Mouse (Mus musculus): ENCODE data around the gene Snx9. TPM values are rescaled to one million over a fixed set of nuclear protein-coding genes. Genes with fewer than 3 reads are reported as not detected.

Gene Snx9
- total RNA-seq, 2 experiments from 2014 or later, result 45.3 TPM

DNA sequence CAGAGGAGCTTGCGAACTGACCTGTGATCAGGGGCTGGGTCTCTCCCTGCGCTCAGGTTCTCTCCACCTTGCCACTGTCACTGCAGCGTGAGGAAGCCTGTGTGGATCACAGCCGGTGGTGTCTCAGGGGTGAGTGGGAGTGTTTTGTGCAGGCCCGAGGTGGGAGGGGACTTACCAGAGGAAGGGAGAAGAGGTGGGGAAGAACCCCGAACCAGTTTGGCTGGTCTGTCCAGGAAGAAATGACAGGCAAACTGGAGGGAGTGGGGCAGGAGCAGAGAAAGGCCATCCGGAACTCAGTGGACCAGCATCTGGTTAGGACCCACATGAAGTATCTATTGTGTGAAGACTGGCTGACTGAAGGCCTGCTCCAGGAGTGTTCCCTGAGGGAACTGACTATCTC lies 118.0 kb downstream of the Snx9 start:
- DNase-seq (ENCODE audit: low spot score in 2 of 2), result no peak

DNA sequence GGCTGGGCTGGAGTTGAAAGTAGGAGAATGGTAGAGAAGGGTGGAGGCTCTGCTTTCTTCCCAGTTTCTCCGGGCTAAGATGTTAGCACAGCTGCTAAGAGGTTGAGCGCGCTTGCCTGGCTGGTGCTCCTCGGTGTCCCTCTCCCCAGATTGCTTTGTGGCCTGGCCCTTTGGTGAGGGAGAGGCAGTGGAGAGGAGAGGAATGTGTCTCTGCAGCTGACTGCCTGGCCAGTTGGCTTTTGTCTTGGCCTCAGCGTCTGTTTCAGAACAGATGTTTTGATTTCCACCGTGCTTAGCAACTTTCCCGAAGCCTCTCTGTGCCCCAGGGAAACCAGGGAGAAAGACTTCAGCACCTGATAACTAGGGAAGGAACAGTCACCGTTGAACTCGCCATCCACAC lies 118.7 kb downstream of the Snx9 start:
- DNase-seq (ENCODE audit: low spot score in 2 of 2), result no peak

DNA sequence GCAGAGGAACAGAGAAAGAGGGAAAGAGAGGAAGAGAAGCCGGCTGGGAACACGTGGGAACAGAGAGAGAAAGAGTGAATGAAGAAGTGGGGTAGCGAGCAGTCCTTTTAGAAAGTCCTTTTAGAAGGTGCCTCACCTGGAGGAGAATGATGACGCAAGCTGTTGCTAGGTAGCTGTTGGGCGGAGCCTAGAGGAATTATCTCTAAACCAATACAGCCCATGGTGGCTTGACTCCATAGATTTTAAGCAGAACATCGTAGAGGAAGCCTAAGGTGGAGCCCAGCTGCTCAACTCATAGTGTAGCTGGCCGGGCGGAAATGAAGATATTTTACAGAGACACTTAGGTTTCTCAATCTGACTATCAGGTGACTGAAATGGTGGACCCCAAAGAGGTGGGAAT lies 122.6 kb downstream of the Snx9 start:
- no peak for DNase-seq (ENCODE audit: low spot score in 2 of 2)

DNA sequence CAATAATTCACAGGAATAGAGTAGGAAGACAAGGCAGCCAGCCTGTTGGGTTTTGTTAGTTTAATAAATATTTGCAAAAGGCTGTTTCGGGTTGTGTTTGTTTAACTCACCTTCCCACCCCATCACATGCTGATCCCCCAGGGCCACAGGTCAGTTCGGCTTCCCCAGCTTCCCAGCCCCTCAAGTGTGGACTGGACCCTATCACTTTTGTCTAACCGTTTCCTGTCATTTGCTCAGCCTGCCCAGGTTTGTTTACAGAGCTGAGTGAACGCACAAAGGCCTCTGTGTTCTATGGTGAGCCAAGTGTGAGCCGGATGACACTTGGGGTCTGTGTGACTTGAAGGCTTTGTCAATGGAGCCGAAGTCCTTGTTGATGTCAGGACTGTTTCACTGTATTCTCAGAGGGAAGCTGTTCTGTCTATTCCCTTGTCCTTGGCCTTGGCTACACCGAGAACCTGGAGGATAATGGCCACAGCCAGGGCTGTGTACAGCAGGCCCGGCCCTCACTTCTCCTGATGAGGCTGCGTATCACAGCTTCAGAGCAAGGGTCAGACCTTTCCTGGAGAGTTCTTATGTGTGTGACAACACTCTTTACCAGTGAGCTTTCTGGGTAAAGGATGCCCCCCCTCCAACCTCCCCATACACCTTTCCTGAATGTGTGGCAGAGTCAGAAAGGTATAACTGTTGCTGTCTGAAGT lies 124.1 kb downstream of the Snx9 start:
- no peak for DNase-seq (ENCODE audit: low spot score in 2 of 2)

DNA sequence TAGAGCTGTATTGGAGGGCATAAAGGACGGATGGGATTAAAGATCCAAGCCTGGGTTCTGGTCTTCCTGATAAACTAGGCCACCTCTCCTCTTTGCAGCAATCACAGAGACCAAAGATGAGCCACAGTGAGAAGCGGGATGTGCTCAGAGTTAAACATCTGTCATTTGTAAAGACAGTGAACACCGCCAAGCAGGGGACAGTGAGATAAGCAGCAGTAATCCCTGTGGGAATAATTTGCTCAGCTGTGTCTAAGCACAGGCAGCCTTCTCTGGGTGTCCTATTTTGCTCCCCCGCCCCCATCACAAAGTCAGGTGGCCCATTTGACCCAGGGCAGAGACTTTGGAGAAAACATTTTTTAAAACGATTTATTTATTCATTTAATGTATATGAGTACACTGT lies 125.6 kb downstream of the Snx9 start:
- DNase-seq (ENCODE audit: low spot score in 2 of 2), result no peak

DNA sequence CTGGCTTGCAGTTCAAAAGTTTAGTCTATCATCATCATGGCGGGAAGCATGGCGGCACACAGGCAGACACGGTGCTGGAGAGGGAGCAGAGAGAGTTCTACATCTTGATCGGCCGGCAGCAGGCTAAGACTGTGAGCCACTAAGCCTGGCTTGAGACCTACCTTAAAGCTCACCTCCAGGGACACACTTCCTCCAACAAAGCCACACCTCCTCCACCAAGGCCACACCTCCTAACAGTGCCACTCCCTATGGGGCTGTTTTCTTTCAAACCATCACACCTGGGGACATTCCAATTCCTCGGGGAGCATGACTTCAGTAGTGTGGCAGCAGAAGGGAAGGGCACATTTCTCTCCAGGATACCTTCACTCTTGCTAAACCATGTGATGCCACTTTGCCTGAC lies 127.4 kb downstream of the Snx9 start:
- DNase-seq (ENCODE audit: low spot score in 2 of 2), result no peak

DNA sequence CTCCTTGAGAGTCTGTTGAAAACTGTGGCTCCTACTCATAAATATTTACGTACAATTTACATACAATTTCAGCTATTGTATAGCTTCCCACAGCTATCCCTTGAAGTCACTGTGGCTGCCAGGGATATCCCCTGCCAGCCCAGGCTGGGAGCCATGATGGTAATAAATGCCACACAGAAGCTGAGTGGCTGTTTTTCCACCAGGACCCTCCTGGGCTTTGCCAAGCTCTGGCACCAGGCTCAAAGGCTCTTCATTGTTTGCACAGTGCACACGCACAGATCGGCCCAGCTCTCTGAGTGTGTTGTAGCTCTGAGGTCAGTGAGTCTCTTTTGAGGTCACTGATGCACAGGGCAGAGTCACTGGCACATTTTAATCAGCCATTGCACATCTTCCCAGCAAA lies 128.1 kb downstream of the Snx9 start:
- no peak for DNase-seq (ENCODE audit: low spot score in 2 of 2)

DNA sequence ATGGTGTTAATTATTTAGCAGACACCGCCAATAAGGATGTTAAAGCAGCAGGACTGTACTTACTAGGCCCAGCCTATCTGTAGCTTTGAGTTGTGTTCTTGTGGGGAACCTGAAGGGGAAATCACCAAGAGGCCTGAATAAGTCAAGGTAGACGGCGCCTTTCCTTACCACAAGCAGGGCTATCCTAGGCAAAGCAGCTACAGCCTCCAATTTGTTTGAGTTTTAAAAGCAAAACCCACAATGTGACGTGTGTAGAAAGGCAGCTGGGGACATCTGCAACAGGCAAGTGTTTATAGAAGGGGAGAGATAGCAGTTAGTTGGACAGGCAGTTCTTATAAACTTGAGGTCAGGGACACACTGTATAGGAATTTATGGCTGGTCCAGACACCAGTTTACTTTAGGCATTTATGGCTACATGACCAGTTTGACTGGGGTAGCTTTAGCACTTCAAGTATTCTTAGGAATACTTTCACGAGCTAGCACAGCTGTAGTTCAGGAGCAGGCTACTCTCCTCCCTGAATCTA lies 129.2 kb downstream of the Snx9 start:
- no peak for DNase-seq (ENCODE audit: low spot score in 2 of 2)

DNA sequence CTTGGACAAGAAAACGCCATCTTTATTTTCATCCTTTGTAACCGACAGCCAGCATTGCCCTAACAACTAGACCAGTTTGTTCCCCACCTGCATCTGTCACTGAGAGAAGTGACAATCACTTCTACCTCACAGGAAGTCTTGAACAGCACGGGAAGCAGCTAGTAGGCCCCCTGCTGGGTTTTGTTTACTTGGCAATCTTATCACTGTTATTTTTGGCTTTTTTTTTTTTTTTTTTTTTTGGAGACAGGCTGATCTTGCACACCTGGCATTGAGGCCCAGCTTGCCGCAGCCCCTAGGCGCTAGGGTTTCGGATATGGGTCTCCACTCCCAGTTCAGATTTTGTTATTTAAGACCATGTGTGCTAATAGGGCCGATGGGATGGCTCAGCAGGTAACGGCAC lies 132.4 kb downstream of the Snx9 start:
- no peak for DNase-seq (ENCODE audit: low spot score in 2 of 2)

DNA sequence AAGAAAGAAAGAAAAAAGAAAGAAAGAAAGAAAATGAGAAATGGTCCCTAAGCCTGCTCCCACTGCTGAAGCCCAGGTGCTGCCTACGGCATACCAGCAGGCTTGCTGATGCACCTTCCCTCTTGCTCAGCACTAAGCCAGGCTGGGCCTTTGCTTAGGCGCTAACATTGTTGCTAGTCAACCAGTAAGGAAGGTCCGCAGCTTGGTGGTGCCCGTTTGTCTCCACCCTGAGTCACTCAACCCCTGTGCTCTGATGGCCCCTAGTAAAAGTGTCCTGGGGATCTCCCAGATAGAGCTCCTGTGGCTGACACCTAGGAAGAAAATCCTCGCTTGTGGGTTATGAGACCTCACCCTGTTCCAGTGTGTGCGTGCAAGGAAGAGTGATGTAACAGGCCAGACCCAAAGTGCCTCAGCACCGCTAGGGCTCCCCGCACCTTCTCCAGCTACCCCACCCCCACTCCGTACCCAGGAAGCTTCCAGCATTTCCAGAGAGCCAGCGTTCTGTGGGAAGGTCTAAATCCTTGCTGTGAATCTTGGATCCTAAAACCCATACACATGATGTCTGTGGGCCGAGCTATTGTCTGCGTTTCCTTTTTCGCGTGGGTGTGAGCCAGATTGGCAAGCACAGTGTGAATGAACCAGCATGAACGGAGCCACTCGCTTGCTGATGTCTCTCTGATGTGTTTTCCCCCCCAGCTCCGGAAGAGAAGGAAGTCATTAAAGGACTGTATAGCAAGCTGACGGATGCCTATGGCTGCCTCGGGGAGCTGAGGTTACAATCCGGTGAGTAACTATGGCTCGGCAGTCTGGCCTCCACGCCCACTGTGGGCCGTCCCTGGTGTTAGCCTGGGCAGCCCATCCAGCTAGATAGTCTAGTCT lies 134.2 kb downstream of the Snx9 start:
- no peak for DNase-seq (ENCODE audit: low spot score in 2 of 2)

DNA sequence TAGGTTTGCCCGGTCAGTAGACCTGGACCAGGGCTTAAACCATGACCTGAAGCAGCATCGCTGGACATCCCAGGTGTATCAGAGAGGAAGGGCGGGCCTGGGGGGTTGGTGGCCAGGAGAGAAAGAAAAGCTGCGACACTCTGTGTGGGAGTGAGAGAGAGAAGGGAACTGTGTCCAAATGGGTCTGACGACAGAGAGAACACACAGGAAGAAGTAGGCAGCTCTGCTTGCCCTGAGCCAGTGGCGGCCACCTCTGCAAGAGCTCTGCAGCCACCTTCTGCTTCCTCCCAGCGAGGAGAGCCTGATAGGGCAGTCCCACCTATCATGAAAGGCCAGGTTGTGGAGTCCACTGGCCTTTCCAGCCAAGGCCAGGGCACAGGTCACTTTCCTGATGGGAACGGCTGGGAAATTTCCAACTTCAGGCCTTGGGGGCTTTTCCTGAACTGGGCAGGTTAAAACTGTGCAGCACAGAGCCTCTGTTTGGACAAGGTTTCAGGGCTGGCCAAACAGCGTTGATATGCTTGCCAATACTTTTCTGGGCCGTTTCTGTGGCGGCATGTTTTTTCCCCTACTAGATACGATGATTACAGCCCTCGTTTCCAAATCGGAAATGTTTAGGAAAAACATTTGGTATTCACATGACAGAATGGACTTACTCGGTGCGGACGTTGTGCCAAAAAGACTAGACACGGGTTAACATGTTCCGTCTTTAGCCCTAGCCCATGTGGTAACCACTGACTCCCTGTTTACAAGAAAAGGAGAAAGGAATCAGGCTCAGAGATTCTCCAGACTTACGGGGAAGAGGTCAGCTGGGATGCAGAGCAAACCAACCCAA lies 135.3 kb downstream of the Snx9 start:
- no peak for DNase-seq (ENCODE audit: low spot score in 2 of 2)

DNA sequence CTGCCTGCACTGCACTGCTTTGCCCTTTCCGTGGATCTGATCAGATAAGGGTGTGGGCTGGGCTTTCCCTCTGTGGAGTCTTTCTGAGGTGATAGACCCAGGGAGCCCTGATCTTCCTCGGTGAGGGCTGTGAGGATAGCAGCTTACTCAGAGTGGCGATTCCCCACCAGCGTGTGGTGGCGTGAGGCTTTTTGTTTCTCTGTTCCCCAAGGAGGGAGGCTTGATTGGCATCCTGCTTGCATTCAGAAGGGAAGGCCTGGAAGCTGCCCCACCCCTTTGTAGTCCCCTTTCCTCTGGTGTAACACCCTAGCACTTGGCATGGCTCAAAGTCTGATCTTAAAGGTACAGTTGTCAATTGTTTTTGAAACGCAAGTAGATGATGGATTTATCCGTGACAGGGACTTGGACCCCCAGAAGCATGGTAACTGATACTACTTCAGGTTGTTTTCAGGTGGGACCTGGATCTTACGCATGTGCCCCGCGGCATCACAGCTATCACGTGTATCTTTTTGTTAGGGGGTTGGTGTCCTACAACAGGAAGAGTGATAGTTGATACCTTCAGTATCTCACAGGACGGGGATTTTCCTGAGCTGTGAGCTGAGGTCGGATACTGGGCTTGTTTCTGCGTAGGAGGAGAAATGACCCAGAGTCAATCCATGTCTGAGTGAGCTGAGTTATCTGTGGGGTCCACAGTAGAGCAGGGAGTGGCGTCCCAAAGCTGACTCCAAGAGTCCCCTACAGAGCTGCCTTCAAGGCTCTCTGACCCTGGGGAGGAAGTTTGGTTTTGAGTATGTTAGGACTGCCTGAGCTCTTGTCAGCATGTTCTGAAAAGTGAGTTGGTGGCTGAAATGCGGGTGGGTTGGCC lies 136.2 kb downstream of the Snx9 start:
- no peak for DNase-seq (ENCODE audit: low spot score in 2 of 2)

DNA sequence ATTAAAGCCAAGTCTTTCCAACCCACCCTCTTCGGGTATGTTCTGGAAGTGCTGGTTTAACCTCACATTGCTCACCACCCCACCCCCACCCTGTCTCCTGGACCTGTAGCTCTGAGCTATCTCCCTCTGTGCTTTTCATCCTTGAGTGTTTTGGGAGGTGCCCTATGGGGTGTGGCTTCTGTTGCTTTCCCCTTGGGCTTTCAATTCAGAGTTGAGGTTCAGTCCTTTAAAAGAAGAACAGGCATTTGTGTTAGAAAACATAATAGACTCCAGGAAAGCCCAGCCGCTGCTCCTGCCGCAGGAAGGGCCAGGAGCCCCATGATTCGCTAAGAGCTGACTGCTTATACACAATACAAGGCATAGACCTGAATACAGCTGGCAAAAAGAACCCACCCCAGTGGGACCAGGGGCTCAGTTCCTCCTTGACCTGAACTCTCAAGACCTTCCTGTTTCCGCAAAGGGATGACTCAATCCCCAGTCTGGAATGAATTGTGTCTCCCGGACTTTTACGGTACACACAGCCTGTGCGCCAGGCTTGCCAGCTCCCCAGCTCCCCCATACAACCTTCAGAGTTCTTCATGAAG lies 136.9 kb downstream of the Snx9 start:
- DNase-seq (ENCODE audit: low spot score in 2 of 2), result no peak

DNA sequence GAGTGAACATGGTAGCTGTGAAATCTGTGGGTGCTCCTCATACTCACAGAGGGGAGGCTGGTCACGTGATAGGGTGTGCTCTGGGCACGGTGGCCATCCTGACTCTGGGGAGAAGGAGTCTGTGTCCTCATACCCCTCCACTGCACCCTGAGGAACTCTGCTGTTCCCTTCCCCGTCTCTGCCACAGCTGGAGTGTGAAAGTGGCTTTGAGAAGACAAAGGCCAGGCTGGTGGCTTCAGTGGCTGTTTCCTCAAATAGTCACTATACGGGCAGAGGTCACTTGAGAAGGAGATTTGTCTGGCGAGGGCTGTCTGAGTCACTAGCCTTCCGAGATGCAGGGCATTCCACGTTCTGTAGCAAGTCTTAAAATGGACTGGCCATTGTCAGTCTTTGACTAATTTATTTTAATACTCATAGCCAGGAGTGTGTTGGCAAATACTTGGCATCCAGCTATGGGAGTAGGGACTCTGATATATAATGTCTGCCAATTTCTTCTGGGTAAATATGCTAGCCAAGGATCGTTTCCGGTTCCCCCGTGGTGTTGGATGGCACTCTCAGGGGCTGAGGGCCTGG lies 137.5 kb downstream of the Snx9 start:
- no peak for DNase-seq (ENCODE audit: low spot score in 2 of 2)

DNA sequence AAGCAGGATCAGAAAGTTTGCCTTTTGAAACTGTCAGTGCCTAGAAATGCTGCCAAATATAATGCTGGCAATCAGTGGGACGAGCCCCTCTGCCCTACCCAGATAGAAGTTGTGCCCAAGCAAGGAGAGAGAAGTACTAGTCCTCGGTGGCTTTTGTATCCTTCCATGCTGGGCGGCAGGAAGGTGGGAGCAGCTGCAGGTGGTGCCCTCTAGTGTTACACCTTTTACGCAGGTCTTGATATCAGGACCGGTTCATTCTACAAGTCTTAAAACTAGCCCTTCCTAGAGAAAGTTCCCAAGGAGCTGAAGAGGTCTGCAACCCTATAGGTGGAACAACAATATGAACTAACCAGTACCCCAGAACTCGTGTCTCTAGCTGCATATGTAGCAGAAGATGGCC lies 139.7 kb downstream of the Snx9 start:
- no peak for DNase-seq (ENCODE audit: low spot score in 2 of 2)

Other genes with a start within 250 kb of the Snx9 start
- gene Synj2, start 100.0 kb downstream of the Snx9 start, total RNA-seq (2021), result 10 to 100 TPM in 1 of 2 experiments, 1 to 10 TPM in 1; 9.7 to 13.4 TPM
- 1 to 10 TPM; 7.1 to 8.2 TPM for gene Serac1, start 238.4 kb downstream of the Snx9 start, total RNA-seq (2021)
- gene Gtf2h5, start 238.5 kb downstream of the Snx9 start, total RNA-seq (2021), result 10 to 100 TPM; 82.9 to 86.3 TPM

All from adrenal gland, adult 18-20 months (tissue).